Mouse (Mus musculus) ovary, adult 10 weeks (tissue): ENCODE data around the gene Stx3. TPM values are rescaled to one million over a fixed set of nuclear protein-coding genes. Genes with fewer than 3 reads are reported as not detected.

Experiments used
- polyA plus RNA-seq: library from polyadenylated mRNA; stranded (reverse); fragments of 350-450 nt; fragmentation: Illumina TruSeq; extraction: RNeasy Lipid Tissue Mini Kit (QIAGEN cat#74804); gene quantifications from one replicate; pipeline ENCODE4 v1.2.3, GENCODE M21; 2014

Stx3 gene
- 11.1 TPM for polyA plus RNA-seq

GRCm38 (mm10) chr19:11819143-11819700, at the start of gene Stx3:
Gene Stx3 (minus strand): TSS chr19:11819403.

GRCm38 (mm10) chr19:11860966-11861365, 41.8 kb upstream of the Stx3 start, which contains the start of gene Olfr1418:
Gene Olfr1418 (minus strand): TSS chr19:11861066.

GRCm38 (mm10) chr19:11839119-11839518, 19.9 kb upstream of the Stx3 start, which contains the start of gene Olfr1417:
Gene Olfr1417 (minus strand): TSS chr19:11839219.

GRCm38 (mm10) chr19:11770205-11770892, 48.9 kb downstream of the Stx3 start, which contains the start of gene Mrpl16:
Gene Mrpl16 (plus strand): TSS chr19:11770391.

GRCm38 (mm10) chr19:11747298-11747697, 71.9 kb downstream of the Stx3 start, which contains the start of gene Gif:
Gene Gif (plus strand): TSS chr19:11747554.

Other genes with a start within 250 kb of the Stx3 start
- 9.6 TPM for gene Ms4a6d, start 214.6 kb downstream of the Stx3 start, polyA plus RNA-seq
- 1.2 TPM for gene Ms4a2, start 195.7 kb downstream of the Stx3 start, polyA plus RNA-seq
- not detected for gene Ms4a3, start 178.6 kb downstream of the Stx3 start, polyA plus RNA-seq
- gene Oosp2, start 158.8 kb downstream of the Stx3 start, polyA plus RNA-seq = 25.8 TPM
- 63.7 TPM for gene Oosp1, start 128.3 kb downstream of the Stx3 start, polyA plus RNA-seq
- 73.2 TPM for gene Oosp3, start 122.3 kb downstream of the Stx3 start, polyA plus RNA-seq
- gene Gif, start 71.8 kb downstream of the Stx3 start, polyA plus RNA-seq = not detected
- gene Mrpl16, start 49.0 kb downstream of the Stx3 start, polyA plus RNA-seq = 33.5 TPM
- not detected for gene Olfr1417, start 19.8 kb upstream of the Stx3 start, polyA plus RNA-seq
- gene Olfr1418, start 41.7 kb upstream of the Stx3 start, polyA plus RNA-seq = not detected
- not detected for gene Olfr1419, start 55.7 kb upstream of the Stx3 start, polyA plus RNA-seq
- gene Olfr1420, start 67.2 kb upstream of the Stx3 start, polyA plus RNA-seq = not detected
- 52.3 TPM for gene Patl1, start 93.0 kb upstream of the Stx3 start, polyA plus RNA-seq
- 28.6 TPM for gene Osbp, start 146.5 kb upstream of the Stx3 start, polyA plus RNA-seq
- not detected for gene Olfr1423, start 221.9 kb upstream of the Stx3 start, polyA plus RNA-seq
- not detected for gene Olfr1424, start 243.3 kb upstream of the Stx3 start, polyA plus RNA-seq